Mouse (Mus musculus) ovary, adult 18-20 months (tissue): ENCODE measurements around the gene Ctu2.

Experiments
- DNase-seq: peaks from one replicate; pipeline ENCODE4 v3.0.0; 2022; ENCODE audit warnings: low spot score, mixed read lengths

The Ctu2 gene

GRCm38 (mm10) chr8:122475580-122476320 is at the start of gene Ctu2, which contains the start of gene Rnf166:
Ctu2 (plus strand) TSS chr8:122476143.
Rnf166 (minus strand) TSS chr8:122476064.
- peak; percentile 83 for DNase-seq

GRCm38 (mm10) chr8:122426145-122426544 is 49.8 kb upstream of the Ctu2 start:
- DNase-seq = no peak

- no peak for DNase-seq
Measured at GRCm38 (mm10) chr8:122427607-122428006, 48.3 kb upstream of the Ctu2 start.

GRCm38 (mm10) chr8:122428163-122428562 is 47.8 kb upstream of the Ctu2 start:
- DNase-seq = no peak

- DNase-seq = no peak
Measured at GRCm38 (mm10) chr8:122430058-122430636, 45.8 kb upstream of the Ctu2 start.

- DNase-seq = no peak
Measured at GRCm38 (mm10) chr8:122430646-122431045, 45.3 kb upstream of the Ctu2 start.

- no peak for DNase-seq
Measured at GRCm38 (mm10) chr8:122431694-122432442, 44.1 kb upstream of the Ctu2 start.

- DNase-seq = peak; percentile 60
Measured at GRCm38 (mm10) chr8:122432443-122433268, 43.3 kb upstream of the Ctu2 start, which contains the start of gene Cyba. Cyba (minus strand) TSS chr8:122432930.

GRCm38 (mm10) chr8:122433269-122433905 is 42.6 kb upstream of the Ctu2 start:
- DNase-seq = no peak

- no peak for DNase-seq
Measured at GRCm38 (mm10) chr8:122435375-122435774, 40.6 kb upstream of the Ctu2 start.

GRCm38 (mm10) chr8:122436146-122436545 is 39.8 kb upstream of the Ctu2 start:
- DNase-seq = no peak

- DNase-seq = no peak
Measured at GRCm38 (mm10) chr8:122436586-122437125, 39.3 kb upstream of the Ctu2 start.

- DNase-seq = no peak
Measured at GRCm38 (mm10) chr8:122437708-122438331, 38.1 kb upstream of the Ctu2 start.

GRCm38 (mm10) chr8:122439336-122439735 is 36.6 kb upstream of the Ctu2 start:
- no peak for DNase-seq

- DNase-seq = no peak
Measured at GRCm38 (mm10) chr8:122441326-122441725, 34.6 kb upstream of the Ctu2 start.

- no peak for DNase-seq
Measured at GRCm38 (mm10) chr8:122442356-122442755, 33.6 kb upstream of the Ctu2 start.

- no peak for DNase-seq
Measured at GRCm38 (mm10) chr8:122442781-122443180, 33.2 kb upstream of the Ctu2 start.

GRCm38 (mm10) chr8:122443262-122444006 is 32.5 kb upstream of the Ctu2 start, which contains the start of gene Mvd:
Mvd (minus strand) TSS chr8:122443422.
- peak; percentile 100 for DNase-seq

- DNase-seq = peak; percentile 75
Measured at GRCm38 (mm10) chr8:122444058-122444748, 31.7 kb upstream of the Ctu2 start.
